Mouse (Mus musculus) neural tube, embryonic 12.5 days (tissue): ENCODE measurements at regions not wholly inside any gene's neighbourhood (a gene's known extent, or its start where the extent isn't known, plus 50 kb on each side); places are given as distances from the start of the nearest gene placed in this dataset.

Experiments
- ATAC-seq: fragments of 200-750 bp; cut with Nextera tagmentation; 2 replicates; pipeline ENCODE4 v1.8.0; 2017; ENCODE audit warnings: low read depth, mild to moderate bottlenecking, moderate TSS enrichment, moderate library complexity; ENCODE audit not compliant: low FRiP score
- H3K27ac ChIP-seq: fragments of 300-500 bp; sonication (generic); 2 replicates; pipeline ENCODE4 v1.5.1; 2016
- H3K27me3 ChIP-seq: fragments of 300-500 bp; sonication (generic); replicated peaks from 2 replicates; pipeline ENCODE4 v1.6.1; 2016; ENCODE audit warnings: mild to moderate bottlenecking
- H3K36me3 ChIP-seq: fragments of 300-500 bp; sonication (generic); 2 replicates; pipeline ENCODE4 v1.6.1; 2016; ENCODE audit warnings: mild to moderate bottlenecking
- H3K4me1 ChIP-seq: fragments of 300-500 bp; sonication (generic); 2 replicates; pipeline ENCODE4 v1.6.1; 2016
- H3K4me2 ChIP-seq: fragments of 300-500 bp; sonication (generic); replicated peaks from 2 replicates; pipeline ENCODE4 v1.6.1; 2016; ENCODE audit warnings: mild to moderate bottlenecking
- H3K4me3 ChIP-seq: fragments of 300-500 bp; sonication (generic); 2 replicates; pipeline ENCODE4 v1.5.1; 2016
- H3K9ac ChIP-seq: fragments of 300-500 bp; sonication (generic); 2 replicates; pipeline ENCODE4 v1.6.1; 2016; ENCODE audit warnings: mild to moderate bottlenecking
- H3K9me3 ChIP-seq: fragments of 300-500 bp; sonication (generic); 2 replicates; pipeline ENCODE4 v1.6.1; 2016; ENCODE audit warnings: mild to moderate bottlenecking
- WGBS: fragments of 180-500 bp; shearing (Covaris S2); methylation state at CpG from one replicate; pipeline ENCODE4 v1.1.7; 2016; 5-methylcytosine and 5-hydroxymethylcytosine counted together

- no peak overlapping the region for H3K27ac ChIP-seq
- no peak overlapping the region for H3K9ac ChIP-seq
- H3K4me1 ChIP-seq: no peaks in the 10 kb centered on the region
- WGBS: 71% methylated on average over 1 of the region's 1 CpGs
- ATAC-seq: no peak
- no peaks in the 10 kb centered on the region for H3K36me3 ChIP-seq
- H3K9me3 ChIP-seq: no peaks in the 10 kb centered on the region
- no peak overlapping the region for H3K4me2 ChIP-seq
- H3K4me3 ChIP-seq: no peak overlapping the region
- no peaks in the 10 kb centered on the region for H3K27me3 ChIP-seq
Measured at GRCm38 (mm10) chr12:106894061-106894460, 594.4 kb upstream of the 3110018I06Rik start.

- WGBS: 83% methylated on average over 5 of the region's 5 CpGs
- no peak for ATAC-seq
- H3K27ac ChIP-seq: no peak overlapping the region
- no peak overlapping the region for H3K4me2 ChIP-seq
- no peaks in the 10 kb centered on the region for H3K4me1 ChIP-seq
- no peaks in the 10 kb centered on the region for H3K9me3 ChIP-seq
- H3K4me3 ChIP-seq: no peak overlapping the region
- H3K9ac ChIP-seq: no peak overlapping the region
- H3K36me3 ChIP-seq: no peaks in the 10 kb centered on the region
- H3K27me3 ChIP-seq: no peaks in the 10 kb centered on the region
Measured at GRCm38 (mm10) chr12:106904202-106904601, 584.2 kb upstream of the 3110018I06Rik start.

DNA sequence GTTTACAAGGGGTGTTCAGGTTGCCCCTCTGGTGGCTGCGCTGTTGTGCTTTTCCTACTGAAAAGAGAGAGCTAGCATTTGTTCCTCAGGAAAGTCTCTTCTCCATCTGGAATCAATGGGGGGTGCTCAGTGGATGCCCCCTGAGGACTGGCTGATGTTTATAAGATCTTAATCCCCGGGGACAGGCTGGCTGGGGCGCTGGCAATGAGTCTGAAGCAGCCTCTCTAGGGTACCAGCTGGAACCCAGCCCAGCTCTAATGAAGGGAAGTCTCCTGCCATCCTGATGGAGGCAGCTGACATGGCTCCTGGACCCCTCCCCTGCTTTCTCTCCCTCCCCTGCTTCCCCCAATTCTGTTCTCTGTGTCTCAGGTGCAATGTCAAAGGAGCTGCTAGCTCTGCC is 575.6 kb upstream of the 3110018I06Rik start:
- H3K27ac ChIP-seq: no peak overlapping the region

DNA sequence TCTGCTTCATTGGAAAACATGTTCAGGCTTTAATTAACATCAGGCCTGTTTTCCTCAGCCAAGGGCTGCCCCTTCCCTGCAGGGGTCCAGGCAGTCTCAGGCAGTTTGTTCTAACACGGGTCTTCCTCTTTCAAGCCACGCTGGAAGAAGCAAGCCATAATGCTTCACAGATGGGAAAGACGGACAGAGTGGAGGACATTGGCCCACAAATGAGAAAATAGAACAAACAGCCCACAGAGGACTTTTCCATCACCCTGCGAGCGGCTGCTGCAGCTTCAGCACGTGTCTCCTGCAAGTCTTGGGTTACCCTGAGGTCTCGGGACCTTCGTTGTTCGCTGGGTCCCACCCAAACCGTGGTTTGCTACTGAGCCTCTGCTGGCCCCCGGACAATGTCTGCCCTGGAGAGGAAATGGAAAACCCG is 565.9 kb upstream of the 3110018I06Rik start:
- WGBS: 67% methylated on average over 12 of the region's 12 CpGs
- no peak overlapping the region for H3K9ac ChIP-seq
- H3K27ac ChIP-seq: no peak overlapping the region
- H3K9me3 ChIP-seq: no peaks in the 10 kb centered on the region
- no peak overlapping the region for H3K4me2 ChIP-seq
- H3K27me3 ChIP-seq: no peaks in the 10 kb centered on the region
- no peaks in the 10 kb centered on the region for H3K36me3 ChIP-seq
- no peak overlapping the region for H3K4me3 ChIP-seq
- H3K4me1 ChIP-seq: no peaks in the 10 kb centered on the region; the same call in 1 of the 2 replicates
- no peak for ATAC-seq

More for the DNA sequence above, 575.6 kb upstream of the 3110018I06Rik start:
- no peak for ATAC-seq
- Histone ChIP-seq H3K9ac (no peak overlapping the region), H3K36me3 (no peaks in the 10 kb centered on the region), H3K4me2 (no peak overlapping the region), H3K27me3 (no peaks in the 10 kb centered on the region), H3K4me3 (no peak overlapping the region), H3K9me3 (no peaks in the 10 kb centered on the region), H3K4me1 (no peaks in the 10 kb centered on the region)
- WGBS: 65% methylated on average over 3 of the region's 3 CpGs

- Histone ChIP-seq H3K9me3 (no peaks in the 10 kb centered on the region), H3K4me2 (no peak overlapping the region), H3K4me3 (no peak overlapping the region), H3K36me3 (no peaks in the 10 kb centered on the region), H3K4me1 (peaks cover 9% of the 10 kb centered on the region; the same call in 1 of the 2 replicates), H3K27ac (no peak overlapping the region), H3K27me3 (no peaks in the 10 kb centered on the region), H3K9ac (no peak overlapping the region)
- WGBS: 59% methylated on average over 5 of the region's 5 CpGs
- peak; percentile 37; the same call in 1 of the 2 replicates for ATAC-seq
Measured at GRCm38 (mm10) chr12:106928389-106928788, 560.0 kb upstream of the 3110018I06Rik start.

- ATAC-seq: no peak
- 82% methylated on average over 13 of the region's 13 CpGs for WGBS
- H3K27ac ChIP-seq: no peak overlapping the region
- H3K36me3 ChIP-seq: no peaks in the 10 kb centered on the region
- no peak overlapping the region for H3K4me2 ChIP-seq
- no peaks in the 10 kb centered on the region for H3K9me3 ChIP-seq
- H3K9ac ChIP-seq: no peak overlapping the region
- no peak overlapping the region for H3K4me3 ChIP-seq
- H3K27me3 ChIP-seq: no peaks in the 10 kb centered on the region
- H3K4me1 ChIP-seq: peaks cover 9% of the 10 kb centered on the region; the same call in 1 of the 2 replicates
Measured at GRCm38 (mm10) chr12:106929161-106929560, 559.3 kb upstream of the 3110018I06Rik start.

DNA sequence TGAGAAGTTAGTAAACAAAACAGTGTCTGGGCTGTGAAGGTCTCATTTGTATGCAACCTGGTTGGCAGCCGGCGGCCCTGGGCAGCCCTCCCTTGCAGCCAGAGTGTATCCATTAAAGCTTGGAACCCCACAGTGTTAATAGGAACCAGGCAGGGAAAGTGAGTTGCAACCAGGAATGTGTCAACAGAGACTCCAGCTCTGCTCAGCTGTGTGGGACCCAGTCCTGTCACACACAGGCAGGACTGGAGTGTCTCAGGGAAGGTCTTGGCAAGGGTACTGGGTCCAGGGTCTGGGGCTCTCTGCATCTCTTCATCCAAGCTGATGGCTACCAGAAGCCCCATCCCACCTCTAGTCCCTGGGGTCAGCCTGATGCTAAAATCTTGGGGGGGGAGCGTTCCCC is 556.8 kb upstream of the 3110018I06Rik start:
- ATAC-seq: no peak
- 64% methylated on average over 3 of the region's 3 CpGs for WGBS
- Histone ChIP-seq H3K4me1 (peaks cover 9% of the 10 kb centered on the region; the same call in 1 of the 2 replicates), H3K4me3 (no peak overlapping the region), H3K9me3 (no peaks in the 10 kb centered on the region), H3K27me3 (no peaks in the 10 kb centered on the region), H3K36me3 (no peaks in the 10 kb centered on the region), H3K27ac (no peak overlapping the region), H3K9ac (no peak overlapping the region), H3K4me2 (no peak overlapping the region)

DNA sequence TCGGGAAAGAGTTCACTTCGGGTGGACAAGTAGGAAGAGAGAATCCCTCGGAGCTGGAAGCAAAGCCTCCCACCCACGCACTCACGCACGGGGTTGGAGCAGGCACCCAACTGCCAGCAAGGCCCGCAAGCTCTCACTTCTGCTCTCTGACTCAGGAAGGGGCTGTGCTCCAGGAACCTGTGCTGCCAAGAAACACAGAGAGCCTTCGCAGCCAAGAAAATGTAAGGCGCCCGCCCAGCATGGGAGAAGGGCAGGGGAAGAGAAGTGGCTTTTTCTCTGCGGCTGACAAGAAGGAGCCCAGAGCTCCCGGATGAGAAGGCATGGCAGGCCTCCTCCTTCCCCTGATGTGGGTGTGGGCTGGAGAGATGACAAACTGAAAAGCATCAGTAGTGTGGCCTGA is 549.1 kb upstream of the 3110018I06Rik start:
- H3K4me3 ChIP-seq: no peak overlapping the region
- WGBS: 86% methylated on average over 12 of the region's 12 CpGs
- H3K9me3 ChIP-seq: no peaks in the 10 kb centered on the region
- H3K36me3 ChIP-seq: no peaks in the 10 kb centered on the region
- H3K27ac ChIP-seq: no peak overlapping the region
- no peaks in the 10 kb centered on the region for H3K27me3 ChIP-seq
- H3K4me1 ChIP-seq: peaks cover 3% of the 10 kb centered on the region
- no peak overlapping the region for H3K9ac ChIP-seq
- no peak overlapping the region for H3K4me2 ChIP-seq
- no peak for ATAC-seq

GRCm38 (mm10) chr12:106943874-106944273 is 544.6 kb upstream of the 3110018I06Rik start:
- Histone ChIP-seq H3K4me2 (no peak overlapping the region), H3K4me3 (no peak overlapping the region), H3K27ac (no peak overlapping the region), H3K4me1 (peaks cover 3% of the 10 kb centered on the region), H3K9ac (no peak overlapping the region), H3K9me3 (no peaks in the 10 kb centered on the region), H3K27me3 (no peaks in the 10 kb centered on the region), H3K36me3 (no peaks in the 10 kb centered on the region)
- WGBS: 7% methylated on average over 5 of the region's 5 CpGs
- ATAC-seq: no peak

DNA sequence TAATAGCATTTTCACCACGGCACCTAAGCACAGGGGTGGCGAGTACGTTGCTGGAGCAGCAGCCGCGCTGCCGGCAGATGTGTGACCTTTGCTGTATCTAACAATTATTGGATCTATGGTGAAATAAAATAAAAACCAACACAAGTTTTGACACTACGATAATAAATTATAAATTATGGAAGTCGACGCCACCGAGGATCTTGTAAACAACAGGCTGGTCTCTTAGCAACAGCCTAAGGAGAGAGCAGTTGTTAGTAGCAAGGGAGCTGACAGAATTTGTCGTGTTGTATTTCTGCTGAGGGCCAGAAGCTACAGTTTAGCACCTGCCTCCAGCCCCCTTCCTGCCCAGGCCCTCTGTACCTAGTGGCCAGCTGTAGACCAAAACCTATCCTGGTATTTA is 535.8 kb upstream of the 3110018I06Rik start:
- H3K4me1 ChIP-seq: peaks cover 10% of the 10 kb centered on the region; the same call in 1 of the 2 replicates
- no peaks in the 10 kb centered on the region for H3K9me3 ChIP-seq
- no peak overlapping the region for H3K9ac ChIP-seq
- no peak for ATAC-seq
- H3K4me2 ChIP-seq: no peak overlapping the region
- no peaks in the 10 kb centered on the region for H3K36me3 ChIP-seq
- 72% methylated on average over 11 of the region's 11 CpGs for WGBS
- H3K4me3 ChIP-seq: no peak overlapping the region
- no peaks in the 10 kb centered on the region for H3K27me3 ChIP-seq
- no peak overlapping the region for H3K27ac ChIP-seq

DNA sequence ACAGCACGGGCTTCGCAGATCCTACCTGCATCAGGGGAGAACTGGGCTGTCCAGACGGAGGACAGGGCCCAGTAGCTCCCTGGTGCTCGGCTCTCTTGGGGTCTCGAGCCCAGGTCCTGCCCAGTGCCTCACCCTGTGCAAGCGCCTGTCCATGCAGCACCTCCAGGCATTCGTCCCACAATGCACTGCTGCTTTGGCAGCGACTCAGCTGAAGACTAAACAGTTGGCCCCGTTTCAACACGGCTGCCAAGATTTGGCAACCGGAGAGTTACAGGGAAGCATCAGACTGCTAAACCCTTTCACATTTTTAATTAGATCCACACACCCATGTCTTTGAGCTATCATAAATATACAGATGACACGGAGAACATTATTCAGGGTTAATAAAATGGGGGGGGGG is 532.7 kb upstream of the 3110018I06Rik start:
- Histone ChIP-seq H3K4me3 (no peak overlapping the region), H3K27ac (no peak overlapping the region), H3K4me1 (peaks cover 10% of the 10 kb centered on the region; the same call in 1 of the 2 replicates), H3K36me3 (no peaks in the 10 kb centered on the region), H3K4me2 (no peak overlapping the region), H3K9me3 (no peaks in the 10 kb centered on the region), H3K27me3 (no peaks in the 10 kb centered on the region), H3K9ac (no peak overlapping the region)
- 0 out of 2 replicates have a peak, but pooled peaks have one; percentile 41 for ATAC-seq
- WGBS: 73% methylated on average over 12 of the region's 12 CpGs

- ATAC-seq: 0 out of 2 replicates have a peak, but pooled peaks have one; percentile 17
- no peaks in the 10 kb centered on the region for H3K27me3 ChIP-seq
- no peak overlapping the region for H3K4me3 ChIP-seq
- 82% methylated on average over 6 of the region's 6 CpGs for WGBS
- peaks cover 10% of the 10 kb centered on the region; the same call in 1 of the 2 replicates for H3K4me1 ChIP-seq
- H3K27ac ChIP-seq: no peak overlapping the region
- no peak overlapping the region for H3K4me2 ChIP-seq
- no peaks in the 10 kb centered on the region for H3K9me3 ChIP-seq
- H3K36me3 ChIP-seq: no peaks in the 10 kb centered on the region
- no peak overlapping the region for H3K9ac ChIP-seq
Measured at GRCm38 (mm10) chr12:106956266-106956665, 532.2 kb upstream of the 3110018I06Rik start.

DNA sequence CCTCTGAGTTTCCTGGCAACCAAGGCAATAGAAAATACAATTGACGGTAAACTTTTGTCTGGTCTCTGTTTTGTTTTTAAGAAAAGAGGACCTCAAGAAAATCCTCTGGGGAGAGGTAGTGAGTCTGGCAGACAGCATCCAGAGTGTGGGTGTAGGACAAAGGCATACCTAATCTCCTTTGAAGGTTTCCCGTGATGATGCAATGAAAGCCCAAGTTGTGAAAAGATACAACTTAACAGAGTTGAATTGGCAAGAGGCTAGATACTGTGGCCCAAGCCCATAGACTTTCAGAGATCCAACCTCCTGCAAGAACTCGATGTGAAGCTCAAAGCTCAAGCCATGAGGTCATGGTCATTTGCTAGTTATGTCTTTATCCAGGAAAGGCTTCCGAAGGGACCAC is 526.4 kb upstream of the 3110018I06Rik start:
- 58% methylated on average over 4 of the region's 4 CpGs for WGBS

More for the DNA sequence above, 526.4 kb upstream of the 3110018I06Rik start:
- Histone ChIP-seq H3K27me3 (no peaks in the 10 kb centered on the region), H3K4me1 (no peaks in the 10 kb centered on the region), H3K4me3 (no peak overlapping the region), H3K36me3 (no peaks in the 10 kb centered on the region), H3K9ac (no peak overlapping the region), H3K9me3 (0 out of 2 replicates have a peak, but pooled peaks cover 6% of the 10 kb centered on the region), H3K4me2 (no peak overlapping the region), H3K27ac (no peak overlapping the region)
- ATAC-seq: no peak
